Mouse (Mus musculus) lung, postnatal 0 days (tissue): Measurements from ENCODE around the gene Foxj2. TPM values are rescaled to one million over a fixed set of nuclear protein-coding genes. Genes with fewer than 3 reads are reported as not detected.

Experiments
- ATAC-seq: fragments of 200-750 bp; cut with Nextera tagmentation; 2 replicates; pipeline ENCODE4 v1.8.0; 2017; ENCODE audit warnings: moderate library complexity
- DNase-seq: peaks from one replicate; pipeline ENCODE4 v3.0.0-alpha.2; 2016; ENCODE audit warnings: low spot score
- H3K27ac ChIP-seq: fragments of 300-500 bp; sonication (generic); 2 replicates; pipeline ENCODE4 v1.5.1; 2014; ENCODE audit warnings: antibody characterized with exemption, mild to moderate bottlenecking, low read length, mixed read lengths
- H3K27me3 ChIP-seq: fragments of 300-500 bp; sonication (generic); replicated peaks from 2 replicates; pipeline ENCODE4 v1.6.1; 2014; ENCODE audit warnings: low read length, mixed read lengths; ENCODE audit not compliant: insufficient read depth
- H3K36me3 ChIP-seq: fragments of 300-500 bp; sonication (generic); 2 replicates; pipeline ENCODE4 v1.6.1; 2014; ENCODE audit warnings: low read length, mixed read lengths; ENCODE audit not compliant: insufficient read depth
- H3K4me1 ChIP-seq: fragments of 300-500 bp; sonication (generic); 2 replicates; pipeline ENCODE4 v1.6.1; 2014; ENCODE audit warnings: antibody characterized with exemption, low read depth, low read length, mixed read lengths; ENCODE audit not compliant: insufficient read depth
- H3K4me2 ChIP-seq: fragments of 300-500 bp; sonication (generic); replicated peaks from 2 replicates; pipeline ENCODE4 v1.6.1; 2014; ENCODE audit warnings: low read depth, mild to moderate bottlenecking, low read length, moderate library complexity, mixed read lengths
- H3K4me3 ChIP-seq: fragments of 300-500 bp; sonication (generic); 2 replicates; pipeline ENCODE4 v1.5.1; 2014; ENCODE audit warnings: low read depth, low read length
- H3K9ac ChIP-seq: fragments of 300-500 bp; sonication (generic); replicated peaks from 2 replicates; pipeline ENCODE4 v1.6.1; 2014; ENCODE audit warnings: low read depth, mild to moderate bottlenecking
- H3K9me3 ChIP-seq: fragments of 300-500 bp; sonication (generic); 2 replicates; pipeline ENCODE4 v1.6.1; 2016; ENCODE audit warnings: low read length, mixed read lengths
- CTCF ChIP-seq: IDR thresholded peaks from 2 replicates; pipeline ENCODE4 v1.5.1; 2016; ENCODE audit warnings: antibody characterized with exemption, mild to moderate bottlenecking
- EP300 ChIP-seq: IDR thresholded peaks from 2 replicates; pipeline ENCODE4 v1.6.1; 2016; ENCODE audit warnings: antibody characterized with exemption, mild to moderate bottlenecking, control low read depth
- WGBS: fragments of 180-500 bp; shearing (Covaris S2); extraction: QIAGEN DNeasy Blood & Tissue Kit; methylation state at CpG from one replicate; pipeline ENCODE4 v1.1.7; 2014; 5-methylcytosine and 5-hydroxymethylcytosine counted together
- polyA plus RNA-seq: library from polyadenylated mRNA; unstranded; fragments of >200 nt; fragmentation: Nextera tagmentation; extraction: Ambion mirVana; gene quantifications from 2 replicates; pipeline ENCODE4 v1.2.1, GENCODE M21; 2015

The Foxj2 gene
- polyA plus RNA-seq, 1 experiment from 2014 or later = 5.5 TPM

DNA sequence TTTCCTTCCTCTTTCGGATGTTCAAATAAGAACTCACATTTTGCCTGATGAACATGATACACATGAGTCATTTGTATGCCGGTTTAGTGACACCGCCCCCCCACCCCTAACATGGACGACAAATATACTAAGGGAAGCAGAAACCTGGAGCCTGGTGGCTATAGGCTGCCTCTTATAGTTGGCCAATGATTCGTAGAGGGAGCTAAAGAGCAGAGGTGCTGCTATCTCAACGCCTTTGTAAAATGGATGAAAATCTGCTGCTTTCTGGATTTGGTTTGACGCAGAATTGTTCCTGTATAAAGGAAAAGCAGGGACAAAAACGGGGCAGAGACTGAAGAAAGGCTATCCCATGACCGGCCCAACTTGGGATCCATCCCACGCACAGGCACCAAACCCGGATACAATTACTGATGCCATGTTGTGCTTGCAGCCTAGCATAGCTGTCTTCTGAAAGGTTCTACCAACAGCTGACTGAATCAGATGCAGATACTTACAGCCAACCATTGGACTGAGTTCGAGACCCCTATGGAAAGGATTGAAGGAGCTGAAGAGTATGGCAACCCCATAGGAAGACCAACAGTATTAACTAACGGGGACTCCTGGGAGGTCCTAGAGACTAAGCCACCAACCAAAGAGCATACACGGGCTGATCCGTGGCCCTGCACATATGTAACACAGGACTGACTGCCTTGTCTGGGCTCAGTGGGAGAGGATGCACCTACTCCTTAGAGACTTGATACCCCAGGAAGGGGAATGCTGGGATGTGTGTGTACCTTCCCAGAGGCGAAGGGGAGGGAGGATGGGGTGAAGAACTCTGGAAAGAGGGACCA, 7.7 kb upstream of the Foxj2 start:
- TF ChIP-seq CTCF (peak; percentile 57), EP300 (no peak; the same call in 1 of the 2 replicates)
- peak overlapping the region; percentile 66 for H3K4me3 ChIP-seq
- no peaks in the 10 kb centered on the region for H3K27me3 ChIP-seq
- H3K4me1 ChIP-seq = 0 out of 2 replicates have a peak, but pooled peaks cover 3% of the 10 kb centered on the region
- H3K9ac ChIP-seq = peak overlapping the region; percentile 69
- DNase-seq (peak; percentile 81), ATAC-seq (peak; percentile 29)
- peak overlapping the region; percentile 54 for H3K4me2 ChIP-seq
- WGBS = 26% methylated on average over 16 of the region's 16 CpGs
- H3K27ac ChIP-seq = peak overlapping the region; percentile 99
- no peaks in the 10 kb centered on the region for H3K9me3 ChIP-seq
- H3K36me3 ChIP-seq = no peaks in the 10 kb centered on the region

DNA sequence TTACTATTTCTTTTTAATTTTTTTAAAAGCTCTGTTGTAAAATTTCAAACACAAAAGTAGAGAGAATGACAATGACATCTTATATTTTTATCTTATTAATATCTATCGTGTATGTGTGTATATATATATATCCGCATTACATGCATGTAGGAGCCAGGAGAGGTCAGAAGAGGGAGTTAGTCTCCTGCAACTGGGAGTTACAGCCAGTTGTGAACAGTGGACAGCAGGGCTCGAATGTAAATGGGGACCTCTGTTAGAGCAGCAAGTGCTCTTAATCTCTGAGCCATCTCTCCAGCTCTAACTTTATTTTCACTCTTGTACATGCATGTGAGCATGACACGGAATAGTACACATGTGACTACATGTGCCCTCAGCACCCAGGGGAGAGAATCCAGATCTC, 7.0 kb upstream of the Foxj2 start:
- no peaks in the 10 kb centered on the region for H3K27me3 ChIP-seq
- no peak overlapping the region for H3K4me2 ChIP-seq
- no peak for ATAC-seq
- H3K9ac ChIP-seq = no peak overlapping the region
- H3K4me1 ChIP-seq = 0 out of 2 replicates have a peak, but pooled peaks cover 3% of the 10 kb centered on the region
- no peak overlapping the region for H3K27ac ChIP-seq
- no peaks in the 10 kb centered on the region for H3K36me3 ChIP-seq
- WGBS = 93% methylated on average over 4 of the region's 4 CpGs
- TF ChIP-seq CTCF (0 out of 2 replicates have a peak, but pooled peaks have one; percentile 5), EP300 (no peak)
- no peaks in the 10 kb centered on the region for H3K9me3 ChIP-seq
- no peak for DNase-seq
- H3K4me3 ChIP-seq = no peak overlapping the region

- Histone ChIP-seq H3K4me3 (no peak overlapping the region), H3K36me3 (no peaks in the 10 kb centered on the region), H3K27ac (no peak overlapping the region), H3K9ac (no peak overlapping the region), H3K4me2 (no peak overlapping the region), H3K9me3 (no peaks in the 10 kb centered on the region), H3K27me3 (no peaks in the 10 kb centered on the region), H3K4me1 (0 out of 2 replicates have a peak, but pooled peaks cover 3% of the 10 kb centered on the region)
- TF ChIP-seq EP300 (no peak), CTCF (no peak)
- ATAC-seq = no peak
- WGBS = 76% methylated on average over 4 of the region's 4 CpGs
- no peak for DNase-seq
Observed at GRCm38 (mm10) chr6:122813640-122814039, 6.1 kb upstream of the Foxj2 start.

DNA sequence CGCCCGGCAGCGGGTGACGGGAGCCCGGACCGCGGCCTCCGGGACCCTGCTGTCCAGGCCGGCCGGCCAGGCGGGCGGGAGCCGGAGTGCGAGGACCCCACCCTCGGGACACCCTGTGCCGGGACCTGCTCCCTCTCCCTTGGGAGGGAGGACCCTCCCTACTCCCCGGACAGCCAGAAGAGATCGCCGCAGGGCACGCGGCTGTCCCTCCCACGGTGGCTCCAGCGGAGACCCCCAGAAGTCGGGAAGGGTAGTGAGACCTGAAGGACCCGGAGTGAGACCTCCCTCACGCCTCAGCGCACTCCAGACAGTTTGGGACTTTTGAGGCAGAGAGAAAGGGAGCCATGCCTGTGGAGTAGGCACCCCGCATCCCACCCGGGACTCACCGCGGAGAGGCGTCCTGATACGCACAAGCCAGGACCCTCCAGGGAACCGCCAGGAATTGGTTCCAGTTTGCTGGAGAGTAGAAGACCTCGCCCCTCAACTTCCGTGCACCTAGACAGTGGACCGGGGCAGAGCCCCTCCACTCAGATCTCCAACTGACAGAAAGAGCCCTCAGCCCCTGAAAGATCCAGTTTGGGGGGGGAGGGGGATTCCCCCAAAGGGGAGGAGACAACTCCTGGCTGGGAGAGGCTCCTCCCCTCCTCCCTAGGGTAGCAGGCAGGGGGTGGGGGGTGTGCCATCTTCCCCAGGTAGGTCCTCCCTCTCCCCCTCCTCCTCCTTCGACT, 521 bp downstream of the Foxj2 start:
- under 1% methylated on average over 22 of the region's 38 CpGs for WGBS
- Histone ChIP-seq H3K4me2 (peak overlapping the region; percentile 92), H3K4me3 (peak overlapping the region; percentile 88), H3K9ac (peak overlapping the region; percentile 95), H3K27me3 (no peaks in the 10 kb centered on the region), H3K9me3 (no peaks in the 10 kb centered on the region), H3K27ac (peak overlapping the region; percentile 90), H3K36me3 (no peaks in the 10 kb centered on the region), H3K4me1 (peaks cover 23% of the 10 kb centered on the region)
- no peak for TF ChIP-seq CTCF
- TF ChIP-seq EP300 = no peak
- DNase-seq (peak; percentile 19), ATAC-seq (peak; percentile 72)

- Histone ChIP-seq H3K36me3 (no peaks in the 10 kb centered on the region), H3K9me3 (no peaks in the 10 kb centered on the region), H3K27ac (no peak overlapping the region), H3K4me3 (peak overlapping the region; percentile 88), H3K4me1 (peaks cover 31% of the 10 kb centered on the region), H3K9ac (peak overlapping the region; percentile 95), H3K4me2 (peak overlapping the region; percentile 92), H3K27me3 (no peaks in the 10 kb centered on the region)
- ATAC-seq (no peak), DNase-seq (peak; percentile 11)
- TF ChIP-seq CTCF (no peak), EP300 (no peak)
- WGBS = 34% methylated on average over 15 of the region's 15 CpGs
Observed at GRCm38 (mm10) chr6:122820799-122821650, 1.3 kb downstream of the Foxj2 start.
